Mouse (Mus musculus) MEL (cell line): Measurements from ENCODE around the gene Nfatc2ip. TPM values are rescaled to one million over a fixed set of nuclear protein-coding genes. Genes with fewer than 3 reads are reported as not detected.

Experiments used
- DNase-seq: peaks from one replicate; pipeline ENCODE4 v3.0.0; 2011; ENCODE audit warnings: low read depth, low spot score
- H3K27ac ChIP-seq: 2 replicates; pipeline ENCODE4 v1.5.1; 2012; ENCODE audit warnings: low read depth, mild to moderate bottlenecking, control low read depth, low read length, moderate library complexity; ENCODE audit not compliant: control insufficient read depth
- H3K27me3 ChIP-seq, 2 experiments: fragments of 150-350 bp in 1 of 2; sonication (generic) in 1 of 2; 2 replicates each; pipeline ENCODE4 v1.6.1; 2012; ENCODE audit warnings: low read length in 2 of 2, mild to moderate bottlenecking in 2 of 2, improper control_type of control experiment in 1 of 2, moderate library complexity in 1 of 2; ENCODE audit not compliant: insufficient read depth in 2 of 2, control insufficient read depth in 1 of 2
- H3K36me3 ChIP-seq, 2 experiments: 2 replicates each; pipeline ENCODE4 v1.6.1; 2012 to 2014; ENCODE audit warnings: low read length in 2 of 2, improper control_type of control experiment in 1 of 2, inconsistent platforms in 1 of 2, mild to moderate bottlenecking in 1 of 2; ENCODE audit not compliant: insufficient read depth in 2 of 2, control insufficient read depth in 1 of 2
- H3K4me1 ChIP-seq, 2 experiments: fragments of 150-350 bp in 1 of 2; sonication (generic) in 1 of 2; 2 replicates each; pipeline ENCODE4 v1.6.1; 2012; ENCODE audit warnings: low read length in 2 of 2, improper control_type of control experiment in 1 of 2, mild to moderate bottlenecking in 1 of 2; ENCODE audit not compliant: insufficient read depth in 2 of 2, control insufficient read depth in 1 of 2
- H3K4me3 ChIP-seq, 2 experiments: fragments of 150-350 bp in 1 of 2; sonication (generic) in 1 of 2; 2 replicates each; pipeline ENCODE4 v1.5.1; 2012; ENCODE audit warnings: low read depth in 2 of 2, low read length in 2 of 2, mild to moderate bottlenecking in 2 of 2, moderate library complexity in 2 of 2, control low read depth in 1 of 2, improper control_type of control experiment in 1 of 2; ENCODE audit not compliant: control insufficient read depth in 1 of 2, insufficient read depth in 1 of 2
- H3K79me2 ChIP-seq: 2 replicates; pipeline ENCODE4 v1.6.1; 2012; ENCODE audit warnings: mild to moderate bottlenecking, low read length, moderate library complexity; ENCODE audit not compliant: control insufficient read depth, poor library complexity, insufficient read depth
- H3K9ac ChIP-seq: 2 replicates; pipeline ENCODE4 v1.6.1; 2012; ENCODE audit warnings: low read depth, mild to moderate bottlenecking, control low read depth, low read length, moderate library complexity; ENCODE audit not compliant: control insufficient read depth, poor library complexity, severe bottlenecking
- H3K9me3 ChIP-seq: fragments of 150-350 bp; sonication (generic); replicated peaks from 2 replicates; pipeline ENCODE4 v1.6.1; 2012; ENCODE audit warnings: mild to moderate bottlenecking, low read length, improper control_type of control experiment, moderate library complexity; ENCODE audit not compliant: insufficient read depth
- BHLHE40 ChIP-seq: IDR thresholded peaks from 2 replicates; pipeline ENCODE4 v1.6.1; 2012; ENCODE audit warnings: low read depth, mild to moderate bottlenecking, inconsistent platforms, low read length, improper control_type of control experiment, borderline replicate concordance
- CHD1 ChIP-seq: IDR thresholded peaks from 2 replicates; pipeline ENCODE4 v1.6.1; 2012; ENCODE audit warnings: low read depth, mild to moderate bottlenecking, inconsistent platforms, low read length, improper control_type of control experiment
- CTCF ChIP-seq, 3 experiments: IDR thresholded peaks in 2 of 3; conservative IDR thresholded peaks in 1 of 3; 2 replicates each; pipeline ENCODE4 v1.5.1; 2011 to 2012; ENCODE audit warnings: low read length in 3 of 3, low read depth in 2 of 3, mild to moderate bottlenecking in 2 of 3, improper control_type of control experiment in 1 of 3, inconsistent platforms in 1 of 3, mixed read lengths in 1 of 3, moderate library complexity in 1 of 3; ENCODE audit not compliant: control insufficient read depth in 1 of 3, insufficient read depth in 1 of 3, poor library complexity in 1 of 3, severe bottlenecking in 1 of 3
- ELF1 ChIP-seq: IDR thresholded peaks from 2 replicates; pipeline ENCODE4 v1.6.1; 2014; ENCODE audit warnings: low read depth, mild to moderate bottlenecking, inconsistent platforms, low read length, improper control_type of control experiment, moderate library complexity
- EP300 ChIP-seq, 2 experiments: IDR thresholded peaks; 2 replicates each; pipeline ENCODE4 v1.6.1; 2011; ENCODE audit warnings: improper control_type of control experiment in 2 of 2, low read length in 2 of 2, low read depth in 1 of 2, mild to moderate bottlenecking in 1 of 2
- ETS1 ChIP-seq: IDR thresholded peaks from 2 replicates; pipeline ENCODE4 v1.6.1; 2012; ENCODE audit warnings: low read depth, mild to moderate bottlenecking, inconsistent platforms, low read length, improper control_type of control experiment, moderate library complexity
- GABPA ChIP-seq: IDR thresholded peaks from 2 replicates; pipeline ENCODE4 v1.6.1; 2012; ENCODE audit warnings: low read depth, mild to moderate bottlenecking, inconsistent platforms, low read length, improper control_type of control experiment, moderate library complexity
- MAFK ChIP-seq: IDR thresholded peaks from 2 replicates; pipeline ENCODE4 v1.6.1; 2011; ENCODE audit warnings: low read depth, mild to moderate bottlenecking, low read length, improper control_type of control experiment, borderline replicate concordance
- MAX ChIP-seq: IDR thresholded peaks from 2 replicates; pipeline ENCODE4 v1.6.1; 2011; ENCODE audit warnings: low read length, improper control_type of control experiment
- MXI1 ChIP-seq: IDR thresholded peaks from 2 replicates; pipeline ENCODE4 v1.6.1; 2011; ENCODE audit warnings: mild to moderate bottlenecking, low read depth, low read length, improper control_type of control experiment
- POLR2AphosphoS2 ChIP-seq: IDR thresholded peaks from 2 replicates; pipeline ENCODE4 v1.6.1; 2011; ENCODE audit warnings: low read length, improper control_type of control experiment
- POLR2AphosphoS5 ChIP-seq: IDR thresholded peaks from 2 replicates; pipeline ENCODE4 v1.6.1; 2012; ENCODE audit warnings: low read depth, borderline replicate concordance, mild to moderate bottlenecking, inconsistent platforms, low read length, moderate library complexity, mixed read lengths
- RAD21 ChIP-seq: IDR thresholded peaks from 2 replicates; pipeline ENCODE4 v1.6.1; 2011; ENCODE audit warnings: mild to moderate bottlenecking, low read depth, low read length, improper control_type of control experiment
- SIN3A ChIP-seq: IDR thresholded peaks from 2 replicates; pipeline ENCODE4 v1.6.1; 2012; ENCODE audit warnings: low read length, improper control_type of control experiment, inconsistent platforms
- TBP ChIP-seq: IDR thresholded peaks from 2 replicates; pipeline ENCODE4 v1.8.0; 2011; ENCODE audit warnings: low read depth, low read length, improper control_type of control experiment
- TCF12 ChIP-seq: IDR thresholded peaks from 2 replicates; pipeline ENCODE4 v1.6.1; 2014; ENCODE audit warnings: low read depth, mild to moderate bottlenecking, inconsistent platforms, low read length, improper control_type of control experiment, moderate library complexity
- USF1 ChIP-seq: IDR thresholded peaks from 2 replicates; pipeline ENCODE4 v1.6.1; 2014; ENCODE audit warnings: low read depth, mild to moderate bottlenecking, inconsistent platforms, low read length, improper control_type of control experiment, moderate library complexity
- USF2 ChIP-seq, 2 experiments: IDR thresholded peaks; 2 replicates each; pipeline ENCODE4 v1.6.1; 2011 to 2012; ENCODE audit warnings: improper control_type of control experiment in 2 of 2, low read length in 2 of 2, borderline replicate concordance in 1 of 2, inconsistent platforms in 1 of 2, low read depth in 1 of 2, mild to moderate bottlenecking in 1 of 2; ENCODE audit not compliant: insufficient read depth in 1 of 2
- ZMIZ1 ChIP-seq: IDR thresholded peaks from 2 replicates; pipeline ENCODE4 v1.6.1; 2012; ENCODE audit warnings: low read depth, mild to moderate bottlenecking, inconsistent platforms, low read length, improper control_type of control experiment, moderate library complexity
- ZNF384 ChIP-seq: IDR thresholded peaks from 2 replicates; pipeline ENCODE4 v1.6.1; 2012; ENCODE audit warnings: low read depth, mild to moderate bottlenecking, inconsistent platforms, low read length, improper control_type of control experiment
- polyA plus RNA-seq, 2 experiments: library from polyadenylated mRNA; stranded (reverse) in 1 of 2; unstranded in 1 of 2; fragments of >175 nt in 1 of 2; fragments of >200 nt in 1 of 2; gene quantifications; 2 replicates each; pipeline versions ENCODE4 v1.2.1 to v1.2.4; 2012; ENCODE audit warnings: low replicate concordance in 2 of 2, low read depth in 1 of 2; ENCODE audit not compliant: insufficient read length in 2 of 2, insufficient read depth in 1 of 2, missing spikeins in 1 of 2
- total RNA-seq: library from RNA; depleted of rRNA; stranded (reverse); fragments of 300-350 nt; gene quantifications from 2 replicates; pipeline ENCODE4 v1.2.3, GENCODE M21; 2012

Nfatc2ip gene
- total and polyA plus RNA-seq, 3 experiments: 7.9 to 13.0 TPM; not detected in 1

DNA sequence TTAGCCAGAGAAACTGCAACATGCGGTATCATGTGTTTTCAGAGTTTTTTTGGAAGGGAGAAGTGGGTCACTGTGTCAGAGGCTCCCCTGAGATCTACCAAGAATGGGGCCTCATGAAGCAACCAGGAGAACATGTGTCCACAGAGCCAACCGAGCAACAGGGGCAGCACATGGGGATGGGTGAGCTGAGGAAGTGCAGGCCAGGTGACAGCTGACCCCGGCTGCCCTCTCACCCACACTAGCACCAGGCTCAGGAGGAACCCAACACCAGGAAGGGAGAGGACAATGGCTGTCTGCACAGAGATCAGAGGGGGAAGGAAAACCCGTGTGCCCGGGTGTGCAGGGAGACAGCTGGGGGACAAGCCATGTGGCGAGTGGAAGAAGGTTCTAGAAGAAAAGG, 22.0 kb downstream of the Nfatc2ip start:
- Histone ChIP-seq H3K9ac (no peak overlapping the region), H3K4me3 (no peak overlapping the region), H3K27me3 (no peaks in the 10 kb centered on the region), H3K27ac (no peak overlapping the region), H3K4me1 (peaks cover 3 to 12% of the 10 kb centered on the region in 2 experiments; a peak in 2 of 4 replicates), H3K36me3 (peaks cover 0 to 11% of the 10 kb centered on the region in 2 experiments; a peak in 2 of 4 replicates), H3K9me3 (no peaks in the 10 kb centered on the region), H3K79me2 (peaks cover 9% of the 10 kb centered on the region)
- no peak for DNase-seq
- no peak for TF ChIP-seq SIN3A
- TF ChIP-seq MXI1: no peak
- no peak for TF ChIP-seq GABPA
- TF ChIP-seq TCF12: no peak
- TF ChIP-seq ELF1: no peak
- TF ChIP-seq EP300 (IDR thresholded peaks at IDR 0.05; ENCODE audit: low read depth in 1 of 2, low read length in 2 of 2): no peak

DNA sequence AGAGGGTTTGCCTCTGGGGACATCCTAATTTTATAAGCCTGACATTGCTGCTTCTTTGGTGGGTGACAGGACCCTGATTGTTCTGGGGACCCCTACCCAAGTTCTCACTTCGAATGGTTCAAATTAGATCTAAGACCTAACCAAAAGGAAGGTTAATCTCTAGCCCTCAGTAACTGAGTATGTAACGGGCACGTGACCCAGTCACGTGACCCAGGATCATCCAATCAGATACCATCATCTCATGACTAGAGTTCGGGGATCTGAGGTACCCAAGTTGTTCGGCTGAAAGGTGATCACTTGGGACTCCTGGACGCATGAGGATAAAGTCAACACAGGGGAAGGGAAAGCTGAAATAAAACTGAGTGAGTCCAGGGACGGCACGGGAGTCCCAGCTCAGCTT, 23.5 kb downstream of the Nfatc2ip start:
- TF ChIP-seq GABPA: no peak
- TF ChIP-seq SIN3A: no peak
- TF ChIP-seq MAFK: no peak
- TF ChIP-seq POLR2AphosphoS5: no peak
- no peak for TF ChIP-seq ZMIZ1
- TF ChIP-seq CTCF (IDR thresholded peaks at IDR 0.05 in 2 of 3, conservative IDR thresholded peaks at IDR 0.05 in 1 of 3; ENCODE audit: control insufficient read depth in 1 of 3, insufficient read depth in 1 of 3, low read depth in 2 of 3, low read length in 3 of 3, poor library complexity in 1 of 3, severe bottlenecking in 1 of 3): no peak
- TF ChIP-seq CHD1: no peak
- peak; percentile 41 to 75; a peak in 3 of 4 replicates for TF ChIP-seq USF2 (IDR thresholded peaks at IDR 0.05; ENCODE audit: borderline replicate concordance in 1 of 2, insufficient read depth in 1 of 2, low read depth in 1 of 2, low read length in 2 of 2)
- no peak for TF ChIP-seq POLR2AphosphoS2
- no peak for TF ChIP-seq ETS1
- no peak for TF ChIP-seq EP300 (IDR thresholded peaks at IDR 0.05; ENCODE audit: low read depth in 1 of 2, low read length in 2 of 2)
- TF ChIP-seq RAD21: no peak
- TF ChIP-seq MAX: peak; percentile 37; the same call in 1 of the 2 replicates
- no peak for TF ChIP-seq BHLHE40
- TF ChIP-seq USF1: peak; percentile 85
- TF ChIP-seq TBP: no peak
- TF ChIP-seq ZNF384: no peak
- DNase-seq: no peak
- H3K9ac ChIP-seq: no peak overlapping the region
- peaks cover 0 to 6% of the 10 kb centered on the region in 2 experiments; a peak in 1 of 4 replicates for H3K4me1 ChIP-seq
- H3K27ac ChIP-seq: no peak overlapping the region
- H3K27me3 ChIP-seq: no peaks in the 10 kb centered on the region
- no peaks in the 10 kb centered on the region for H3K9me3 ChIP-seq
- peaks cover 9% of the 10 kb centered on the region for H3K79me2 ChIP-seq
- peaks cover 0 to 6% of the 10 kb centered on the region in 2 experiments; a peak in 2 of 4 replicates for H3K36me3 ChIP-seq
- H3K4me3 ChIP-seq: no peak overlapping the region
